Mouse (Mus musculus) MEL (cell line): Measurements from ENCODE around the gene Sf3b6. TPM values are rescaled to one million over a fixed set of nuclear protein-coding genes. Genes with fewer than 3 reads are reported as not detected.

Experiments used
- DNase-seq: peaks from one replicate; pipeline ENCODE4 v3.0.0; 2011; ENCODE audit warnings: low read depth, low spot score
- H3K27ac ChIP-seq: 2 replicates; pipeline ENCODE4 v1.5.1; 2012; ENCODE audit warnings: low read depth, mild to moderate bottlenecking, control low read depth, low read length, moderate library complexity; ENCODE audit not compliant: control insufficient read depth
- H3K27me3 ChIP-seq, 2 experiments: fragments of 150-350 bp in 1 of 2; sonication (generic) in 1 of 2; 2 replicates each; pipeline ENCODE4 v1.6.1; 2012; ENCODE audit warnings: low read length in 2 of 2, mild to moderate bottlenecking in 2 of 2, improper control_type of control experiment in 1 of 2, moderate library complexity in 1 of 2; ENCODE audit not compliant: insufficient read depth in 2 of 2, control insufficient read depth in 1 of 2
- H3K36me3 ChIP-seq, 2 experiments: 2 replicates each; pipeline ENCODE4 v1.6.1; 2012 to 2014; ENCODE audit warnings: low read length in 2 of 2, improper control_type of control experiment in 1 of 2, inconsistent platforms in 1 of 2, mild to moderate bottlenecking in 1 of 2; ENCODE audit not compliant: insufficient read depth in 2 of 2, control insufficient read depth in 1 of 2
- H3K4me1 ChIP-seq, 2 experiments: fragments of 150-350 bp in 1 of 2; sonication (generic) in 1 of 2; 2 replicates each; pipeline ENCODE4 v1.6.1; 2012; ENCODE audit warnings: low read length in 2 of 2, improper control_type of control experiment in 1 of 2, mild to moderate bottlenecking in 1 of 2; ENCODE audit not compliant: insufficient read depth in 2 of 2, control insufficient read depth in 1 of 2
- H3K4me3 ChIP-seq, 2 experiments: fragments of 150-350 bp in 1 of 2; sonication (generic) in 1 of 2; 2 replicates each; pipeline ENCODE4 v1.5.1; 2012; ENCODE audit warnings: low read depth in 2 of 2, low read length in 2 of 2, mild to moderate bottlenecking in 2 of 2, moderate library complexity in 2 of 2, control low read depth in 1 of 2, improper control_type of control experiment in 1 of 2; ENCODE audit not compliant: control insufficient read depth in 1 of 2, insufficient read depth in 1 of 2
- H3K79me2 ChIP-seq: 2 replicates; pipeline ENCODE4 v1.6.1; 2012; ENCODE audit warnings: mild to moderate bottlenecking, low read length, moderate library complexity; ENCODE audit not compliant: control insufficient read depth, poor library complexity, insufficient read depth
- H3K9ac ChIP-seq: 2 replicates; pipeline ENCODE4 v1.6.1; 2012; ENCODE audit warnings: low read depth, mild to moderate bottlenecking, control low read depth, low read length, moderate library complexity; ENCODE audit not compliant: control insufficient read depth, poor library complexity, severe bottlenecking
- H3K9me3 ChIP-seq: fragments of 150-350 bp; sonication (generic); replicated peaks from 2 replicates; pipeline ENCODE4 v1.6.1; 2012; ENCODE audit warnings: mild to moderate bottlenecking, low read length, improper control_type of control experiment, moderate library complexity; ENCODE audit not compliant: insufficient read depth
- CHD2 ChIP-seq: IDR thresholded peaks from 2 replicates; pipeline ENCODE4 v1.6.1; 2011; ENCODE audit warnings: low read length, improper control_type of control experiment
- CTCF ChIP-seq, 3 experiments: IDR thresholded peaks in 2 of 3; conservative IDR thresholded peaks in 1 of 3; 2 replicates each; pipeline ENCODE4 v1.5.1; 2011 to 2012; ENCODE audit warnings: low read length in 3 of 3, low read depth in 2 of 3, mild to moderate bottlenecking in 2 of 3, improper control_type of control experiment in 1 of 3, inconsistent platforms in 1 of 3, mixed read lengths in 1 of 3, moderate library complexity in 1 of 3; ENCODE audit not compliant: control insufficient read depth in 1 of 3, insufficient read depth in 1 of 3, poor library complexity in 1 of 3, severe bottlenecking in 1 of 3
- GABPA ChIP-seq: IDR thresholded peaks from 2 replicates; pipeline ENCODE4 v1.6.1; 2012; ENCODE audit warnings: low read depth, mild to moderate bottlenecking, inconsistent platforms, low read length, improper control_type of control experiment, moderate library complexity
- GATA1 ChIP-seq: IDR thresholded peaks from 2 replicates; pipeline ENCODE4 v1.6.1; 2011; ENCODE audit warnings: low read depth, low read length, improper control_type of control experiment
- JUND ChIP-seq: IDR thresholded peaks from 2 replicates; pipeline ENCODE4 v1.6.1; 2011; ENCODE audit warnings: low read depth, mild to moderate bottlenecking, improper control_type of control experiment, low read length
- KAT2A ChIP-seq: conservative IDR thresholded peaks from 2 replicates; pipeline ENCODE4 v1.6.1; 2012; ENCODE audit warnings: low read depth, low read length, improper control_type of control experiment, inconsistent platforms
- MAX ChIP-seq: IDR thresholded peaks from 2 replicates; pipeline ENCODE4 v1.6.1; 2011; ENCODE audit warnings: low read length, improper control_type of control experiment
- MAZ ChIP-seq: IDR thresholded peaks from 2 replicates; pipeline ENCODE4 v1.6.1; 2012; ENCODE audit warnings: low read depth, mild to moderate bottlenecking, inconsistent platforms, low read length, improper control_type of control experiment
- MYC ChIP-seq: IDR thresholded peaks from 2 replicates; pipeline ENCODE4 v1.6.1; 2011; ENCODE audit warnings: low read depth, mild to moderate bottlenecking, low read length, improper control_type of control experiment, moderate library complexity
- POLR2A ChIP-seq, 2 experiments: IDR thresholded peaks; 2 replicates each; pipeline ENCODE4 v1.6.1; 2011 to 2012; ENCODE audit warnings: low read length in 2 of 2, mild to moderate bottlenecking in 2 of 2, control low read depth in 1 of 2, improper control_type of control experiment in 1 of 2, low read depth in 1 of 2, moderate library complexity in 1 of 2; ENCODE audit not compliant: control insufficient read depth in 1 of 2, insufficient read depth in 1 of 2, poor library complexity in 1 of 2
- RAD21 ChIP-seq: IDR thresholded peaks from 2 replicates; pipeline ENCODE4 v1.6.1; 2011; ENCODE audit warnings: mild to moderate bottlenecking, low read depth, low read length, improper control_type of control experiment
- SMC3 ChIP-seq: IDR thresholded peaks from 2 replicates; pipeline ENCODE4 v1.6.1; 2011; ENCODE audit warnings: low read depth, low read length, improper control_type of control experiment
- TBP ChIP-seq: IDR thresholded peaks from 2 replicates; pipeline ENCODE4 v1.8.0; 2011; ENCODE audit warnings: low read depth, low read length, improper control_type of control experiment
- USF1 ChIP-seq: IDR thresholded peaks from 2 replicates; pipeline ENCODE4 v1.6.1; 2014; ENCODE audit warnings: low read depth, mild to moderate bottlenecking, inconsistent platforms, low read length, improper control_type of control experiment, moderate library complexity
- USF2 ChIP-seq, 2 experiments: IDR thresholded peaks; 2 replicates each; pipeline ENCODE4 v1.6.1; 2011 to 2012; ENCODE audit warnings: improper control_type of control experiment in 2 of 2, low read length in 2 of 2, borderline replicate concordance in 1 of 2, inconsistent platforms in 1 of 2, low read depth in 1 of 2, mild to moderate bottlenecking in 1 of 2; ENCODE audit not compliant: insufficient read depth in 1 of 2
- ZC3H11A ChIP-seq: IDR thresholded peaks from 2 replicates; pipeline ENCODE4 v1.6.1; 2012; ENCODE audit warnings: low read depth, mild to moderate bottlenecking, inconsistent platforms, low read length, improper control_type of control experiment
- ZNF384 ChIP-seq: IDR thresholded peaks from 2 replicates; pipeline ENCODE4 v1.6.1; 2012; ENCODE audit warnings: low read depth, mild to moderate bottlenecking, inconsistent platforms, low read length, improper control_type of control experiment
- polyA plus RNA-seq, 2 experiments: library from polyadenylated mRNA; stranded (reverse) in 1 of 2; unstranded in 1 of 2; fragments of >175 nt in 1 of 2; fragments of >200 nt in 1 of 2; gene quantifications; 2 replicates each; pipeline versions ENCODE4 v1.2.1 to v1.2.4; 2012; ENCODE audit warnings: low replicate concordance in 2 of 2, low read depth in 1 of 2; ENCODE audit not compliant: insufficient read length in 2 of 2, insufficient read depth in 1 of 2, missing spikeins in 1 of 2
- total RNA-seq: library from RNA; depleted of rRNA; stranded (reverse); fragments of 300-350 nt; gene quantifications from 2 replicates; pipeline ENCODE4 v1.2.3, GENCODE M21; 2012

The Sf3b6 gene
- total and polyA plus RNA-seq, 3 experiments: 163 to 186 TPM; not detected in 1

- no peak for TF ChIP-seq GABPA
- peak; percentile 46 for TF ChIP-seq SMC3
- peak; percentile 30 to 61 (median 57) for TF ChIP-seq CTCF (IDR thresholded peaks at IDR 0.05 in 2 of 3, conservative IDR thresholded peaks at IDR 0.05 in 1 of 3; ENCODE audit: control insufficient read depth in 1 of 3, insufficient read depth in 1 of 3, low read depth in 2 of 3, low read length in 3 of 3, poor library complexity in 1 of 3, severe bottlenecking in 1 of 3)
- TF ChIP-seq ZC3H11A: peak; percentile 28; the same call in 1 of the 2 replicates
- peak; percentile 50 for TF ChIP-seq RAD21
- TF ChIP-seq USF1: no peak
- Histone ChIP-seq H3K4me1 (no peaks in the 10 kb centered on the region), H3K9me3 (no peaks in the 10 kb centered on the region), H3K9ac (no peak overlapping the region), H3K36me3 (no peaks in the 10 kb centered on the region), H3K27me3 (no peaks in the 10 kb centered on the region), H3K79me2 (no peaks in the 10 kb centered on the region; the same call in 1 of the 2 replicates), H3K4me3 (no peak overlapping the region), H3K27ac (no peak overlapping the region)
- DNase-seq: peak; percentile 66
Observed at GRCm38 (mm10) chr12:4856160-4856559, 38.8 kb downstream of the Sf3b6 start.

GRCm38 (mm10) chr12:4856834-4857233, 39.5 kb downstream of the Sf3b6 start:
- Histone ChIP-seq H3K79me2 (no peaks in the 10 kb centered on the region), H3K27me3 (no peaks in the 10 kb centered on the region), H3K4me1 (no peaks in the 10 kb centered on the region), H3K27ac (no peak overlapping the region), H3K4me3 (no peak overlapping the region), H3K9ac (no peak overlapping the region)
- peak; percentile 33 for DNase-seq
- TF ChIP-seq SMC3 (peak; percentile 47), RAD21 (peak; percentile 29), CTCF (IDR thresholded peaks at IDR 0.05 in 2 of 3, conservative IDR thresholded peaks at IDR 0.05 in 1 of 3; ENCODE audit: control insufficient read depth in 1 of 3, insufficient read depth in 1 of 3, low read depth in 2 of 3, low read length in 3 of 3, poor library complexity in 1 of 3, severe bottlenecking in 1 of 3) (peak in 2 of 3 experiments; percentile 36 to 49; a peak in 3 of 6 replicates), ZNF384 (no peak), TBP (peak; percentile 70)
- TF ChIP-seq, all 39 proteins: peak for 4
- H3K9me3 ChIP-seq: no peaks in the 10 kb centered on the region
- peaks cover 0 to 3% of the 10 kb centered on the region in 2 experiments; a peak in 2 of 4 replicates for H3K36me3 ChIP-seq

- Histone ChIP-seq H3K27me3 (no peaks in the 10 kb centered on the region), H3K4me3 (no peak overlapping the region), H3K9ac (no peak overlapping the region), H3K27ac (no peak overlapping the region), H3K36me3 (peaks cover 0 to 11% of the 10 kb centered on the region in 2 experiments; a peak in 2 of 4 replicates), H3K9me3 (no peaks in the 10 kb centered on the region), H3K79me2 (no peaks in the 10 kb centered on the region), H3K4me1 (no peaks in the 10 kb centered on the region)
- TF ChIP-seq KAT2A (no peak), USF2 (IDR thresholded peaks at IDR 0.05; ENCODE audit: borderline replicate concordance in 1 of 2, insufficient read depth in 1 of 2, low read depth in 1 of 2, low read length in 2 of 2) (no peak), MAZ (no peak), CHD2 (no peak), ZNF384 (no peak), GATA1 (no peak), MYC (no peak), POLR2A (IDR thresholded peaks at IDR 0.05; ENCODE audit: control insufficient read depth in 1 of 2, insufficient read depth in 1 of 2, low read depth in 1 of 2, low read length in 2 of 2, poor library complexity in 1 of 2) (no peak), RAD21 (no peak), JUND (no peak), MAX (no peak), CTCF (IDR thresholded peaks at IDR 0.05 in 2 of 3, conservative IDR thresholded peaks at IDR 0.05 in 1 of 3; ENCODE audit: control insufficient read depth in 1 of 3, insufficient read depth in 1 of 3, low read depth in 2 of 3, low read length in 3 of 3, poor library complexity in 1 of 3, severe bottlenecking in 1 of 3) (no peak)
- no peak for DNase-seq
Observed at GRCm38 (mm10) chr12:4859241-4859914, 42.0 kb downstream of the Sf3b6 start.
